Mouse (Mus musculus) heart, adult 2 months (tissue): Measurements from ENCODE around the gene Stard13.

Experiments
- CTCF ChIP-seq: fragments of 200-600 bp; IDR thresholded peaks from 2 replicates; pipeline ENCODE4 v1.8.1; 2022; ENCODE audit warnings: antibody characterized with exemption, mild to moderate bottlenecking, moderate library complexity
- POLR2A ChIP-seq: fragments of 200-500 bp; IDR thresholded peaks from 2 replicates; pipeline ENCODE4 v1.6.1; 2011; ENCODE audit warnings: mild to moderate bottlenecking, low read depth, low read length, control low read depth; ENCODE audit not compliant: insufficient read depth

GRCm38 (mm10) chr5:151137311-151137710 is 96.3 kb downstream of the Stard13 start:
- TF ChIP-seq CTCF (no peak), POLR2A (no peak)
